Mouse (Mus musculus): Measurements from ENCODE around the gene Clk4. TPM values are rescaled to one million over a fixed set of nuclear protein-coding genes. Genes with fewer than 3 reads are reported as not detected.

The Clk4 gene
- total and polyA plus RNA-seq, 3 experiments = 47.9 to 244 (median 61.0) TPM

DNA sequence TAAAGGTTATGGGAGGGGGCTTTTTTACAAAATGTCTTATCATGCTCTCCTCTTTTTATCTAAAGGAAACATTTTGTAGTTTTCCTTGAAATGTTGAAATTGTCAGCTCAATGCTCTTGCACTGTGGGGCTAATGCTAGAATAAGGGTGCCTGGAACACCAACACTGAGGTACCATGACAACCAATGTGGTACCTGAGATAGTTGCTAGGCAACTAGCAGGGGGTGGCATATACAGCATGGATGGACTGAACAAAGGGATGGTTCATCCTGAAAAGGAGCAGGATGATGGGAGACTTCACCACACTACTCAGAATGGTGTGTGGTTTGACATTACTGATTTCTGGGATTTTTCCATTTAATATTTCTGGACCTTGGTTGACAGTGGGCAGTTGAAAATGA is 59.1 kb downstream of the Clk4 start:
- Histone ChIP-seq H3K4me3 (ENCODE audit: control insufficient read depth in 1 of 2, insufficient read depth in 1 of 2, low read depth in 2 of 2, low read length in 2 of 2) (no peak overlapping the region), H3K27ac (ENCODE audit: control insufficient read depth, low read depth, low read length) (no peak overlapping the region), H3K36me3 (ENCODE audit: control insufficient read depth in 1 of 2, insufficient read depth in 2 of 2, low read length in 2 of 2) (no peaks in the 10 kb centered on the region), H3K9ac (ENCODE audit: control insufficient read depth, low read depth, low read length, poor library complexity, severe bottlenecking) (no peak overlapping the region), H3K4me1 (ENCODE audit: control insufficient read depth in 1 of 2, insufficient read depth in 2 of 2, low read length in 2 of 2) (no peaks in the 10 kb centered on the region), H3K27me3 (ENCODE audit: control insufficient read depth in 1 of 2, insufficient read depth in 2 of 2, low read length in 2 of 2) (no peaks in the 10 kb centered on the region), H3K79me2 (ENCODE audit: control insufficient read depth, insufficient read depth, low read length, poor library complexity) (no peaks in the 10 kb centered on the region), H3K9me3 (replicated peaks; ENCODE audit: insufficient read depth, low read length) (no peaks in the 10 kb centered on the region)
- TF ChIP-seq BHLHE40 (IDR thresholded peaks at IDR 0.05; ENCODE audit: borderline replicate concordance, low read depth, low read length) (no peak), NELFE (IDR thresholded peaks at IDR 0.05; ENCODE audit: low read depth, low read length) (no peak), ZNF384 (IDR thresholded peaks at IDR 0.05; ENCODE audit: low read depth, low read length) (no peak), ELF1 (IDR thresholded peaks at IDR 0.05; ENCODE audit: low read depth, low read length) (no peak), MXI1 (IDR thresholded peaks at IDR 0.05; ENCODE audit: low read depth, low read length) (no peak), MEF2A (IDR thresholded peaks at IDR 0.05; ENCODE audit: extremely low read depth, insufficient replicate concordance, low read depth, low read length, poor library complexity, severe bottlenecking) (no peak), CHD2 (IDR thresholded peaks at IDR 0.05; ENCODE audit: low read length) (no peak), ZKSCAN1 (IDR thresholded peaks at IDR 0.05; ENCODE audit: low read depth, low read length) (no peak), MAFK (IDR thresholded peaks at IDR 0.05; ENCODE audit: borderline replicate concordance, low read depth, low read length) (no peak), CHD1 (IDR thresholded peaks at IDR 0.05; ENCODE audit: low read depth, low read length) (no peak), USF2 (IDR thresholded peaks at IDR 0.05; ENCODE audit: borderline replicate concordance in 1 of 2, insufficient read depth in 1 of 2, low read depth in 1 of 2, low read length in 2 of 2) (no peak), GATA1 (IDR thresholded peaks at IDR 0.05; ENCODE audit: low read depth, low read length) (no peak), E2F4 (IDR thresholded peaks at IDR 0.05; ENCODE audit: borderline replicate concordance, low read depth, low read length) (no peak), GABPA (IDR thresholded peaks at IDR 0.05; ENCODE audit: low read depth, low read length) (no peak), NRF1 (IDR thresholded peaks at IDR 0.05; ENCODE audit: insufficient read depth, low read depth, low read length, poor library complexity, severe bottlenecking) (no peak), MYB (IDR thresholded peaks at IDR 0.05; ENCODE audit: low read depth, low read length) (no peak), TBP (IDR thresholded peaks at IDR 0.05; ENCODE audit: low read depth, low read length) (no peak)
- no peak for DNase-seq (ENCODE audit: low read depth, low spot score)

DNA sequence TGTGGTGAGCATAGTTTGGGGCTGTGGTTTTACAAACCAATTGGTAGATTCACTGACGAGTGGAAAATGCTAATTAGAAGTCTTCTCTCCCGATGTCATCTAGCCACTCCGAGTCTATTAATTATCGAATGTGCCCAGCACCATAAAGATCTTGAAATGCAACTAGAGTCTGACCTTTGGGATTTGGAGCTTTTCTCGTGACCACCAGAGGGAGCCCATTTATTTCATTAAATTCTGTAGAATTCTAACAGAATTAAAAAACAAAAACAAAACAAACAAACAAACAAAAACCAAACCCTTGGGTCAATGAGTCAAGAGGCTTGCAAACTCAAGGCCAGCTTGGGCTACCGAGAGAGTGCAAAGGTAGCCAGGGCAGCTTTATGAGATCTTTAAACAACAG is 65.4 kb downstream of the Clk4 start:
- H3K27me3 ChIP-seq (ENCODE audit: control insufficient read depth in 1 of 2, insufficient read depth in 2 of 2, low read length in 2 of 2) = no peaks in the 10 kb centered on the region
- no peak for DNase-seq (ENCODE audit: low read depth, low spot score)
- H3K9ac ChIP-seq (ENCODE audit: control insufficient read depth, low read depth, low read length, poor library complexity, severe bottlenecking) = no peak overlapping the region
- TF ChIP-seq MAFK (IDR thresholded peaks at IDR 0.05; ENCODE audit: borderline replicate concordance, low read depth, low read length) (no peak), RCOR1 (IDR thresholded peaks at IDR 0.05; ENCODE audit: low read depth, low read length) (no peak), SMC3 (IDR thresholded peaks at IDR 0.05; ENCODE audit: low read depth, low read length) (peak; percentile 30; the same call in 1 of the 2 replicates)
- H3K9me3 ChIP-seq (replicated peaks; ENCODE audit: insufficient read depth, low read length) = no peaks in the 10 kb centered on the region
- no peaks in the 10 kb centered on the region for H3K79me2 ChIP-seq (ENCODE audit: control insufficient read depth, insufficient read depth, low read length, poor library complexity)
- no peaks in the 10 kb centered on the region for H3K36me3 ChIP-seq (ENCODE audit: control insufficient read depth in 1 of 2, insufficient read depth in 2 of 2, low read length in 2 of 2)
- no peaks in the 10 kb centered on the region for H3K4me1 ChIP-seq (ENCODE audit: control insufficient read depth in 1 of 2, insufficient read depth in 2 of 2, low read length in 2 of 2)
- H3K27ac ChIP-seq (ENCODE audit: control insufficient read depth, low read depth, low read length) = no peak overlapping the region
- H3K4me3 ChIP-seq (ENCODE audit: control insufficient read depth in 1 of 2, insufficient read depth in 1 of 2, low read depth in 2 of 2, low read length in 2 of 2) = no peak overlapping the region

All from MEL (cell line).